Mouse (Mus musculus) retina, adult 2 months (tissue): ENCODE data around the gene Notum.
A peak's percentile ranks its signal among the peaks of the same experiment; 100 is the strongest.

Experiments
- DNase-seq: peaks from one replicate; pipeline ENCODE4 v3.0.0-alpha.2; 2012; ENCODE audit warnings: low read depth, low spot score

The Notum gene

GRCm38 (mm10) chr11:120634810-120635209 lies 26.2 kb downstream of the Notum start:
- DNase-seq = no peak

DNA sequence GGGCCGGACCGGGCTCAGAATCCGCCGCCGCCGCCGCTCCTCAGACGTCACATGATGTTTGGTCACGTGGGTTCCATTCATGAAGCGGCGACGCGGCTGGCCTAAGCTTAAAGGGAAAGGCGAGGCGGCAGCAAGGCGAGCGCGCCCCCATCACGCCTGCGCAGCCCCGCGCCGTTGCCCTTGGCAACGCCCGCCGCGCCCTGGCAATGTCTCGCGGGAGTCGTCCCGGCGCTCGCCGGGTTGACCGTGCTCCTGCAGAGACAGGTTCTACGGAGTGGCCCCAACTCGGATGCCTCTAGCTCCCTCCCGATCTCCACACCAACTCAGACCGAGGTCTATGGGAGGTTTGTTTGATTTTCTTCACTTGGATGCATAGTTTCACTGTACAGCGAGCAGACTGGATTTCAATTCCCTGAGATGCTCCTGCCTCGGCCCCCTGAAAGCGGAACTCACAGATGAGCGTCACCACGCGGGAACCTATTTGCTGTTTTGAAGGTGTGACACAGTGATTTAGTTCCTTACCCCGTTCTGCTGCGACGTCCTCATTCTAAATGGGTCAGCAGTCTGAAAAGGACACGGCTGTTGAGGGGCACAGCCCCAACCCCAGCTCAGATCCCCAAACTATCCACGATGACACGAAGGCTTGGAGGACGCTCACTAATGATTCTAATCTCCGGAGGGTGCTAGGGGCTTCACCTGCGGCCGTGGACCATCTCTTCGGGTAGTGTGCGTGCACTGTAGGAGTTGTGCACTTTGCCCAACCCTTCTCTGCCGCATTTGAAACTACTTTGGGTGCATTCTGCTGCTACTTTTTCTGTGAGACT lies 27.2 kb downstream of the Notum start, which contains the start of gene Mafg:
Gene Mafg, minus strand, starts transcription at position 81 of the 824 bp plus-strand sequence.
- DNase-seq = peak; percentile 85

GRCm38 (mm10) chr11:120632559-120633519 lies 28.1 kb downstream of the Notum start:
- DNase-seq = no peak

DNA sequence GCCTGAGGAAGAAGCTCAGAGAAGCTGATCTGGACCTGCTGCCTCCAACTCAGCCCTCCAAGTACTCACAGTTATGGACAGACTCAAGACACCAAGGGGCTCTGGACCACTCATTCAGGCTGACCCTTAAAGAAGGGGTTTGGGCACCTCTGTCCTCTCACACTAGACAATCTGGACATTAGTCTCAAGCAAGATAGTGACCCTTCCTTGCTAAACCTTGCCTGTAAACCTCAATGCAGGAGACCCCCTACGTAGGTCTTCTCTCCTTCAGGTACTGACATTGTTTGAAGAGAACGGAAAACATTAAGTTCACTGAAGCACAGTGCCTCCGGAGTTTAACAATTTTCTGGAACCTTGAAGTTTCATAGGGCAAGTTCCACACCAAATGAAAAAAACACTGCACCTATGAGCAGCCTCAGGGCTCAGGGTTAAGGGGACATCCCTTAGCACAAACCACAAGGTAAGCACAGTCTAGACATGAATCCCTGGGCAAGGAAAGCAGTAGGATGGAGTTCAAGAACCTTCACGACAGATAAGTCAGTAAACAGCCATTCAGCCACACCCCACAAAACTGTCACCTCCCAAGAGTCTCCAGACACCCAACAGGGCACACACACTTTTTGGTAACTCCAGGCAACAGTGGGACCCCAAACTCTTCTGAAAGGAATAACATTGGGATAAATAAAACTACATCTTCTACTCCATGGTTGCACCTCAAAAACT lies 29.1 kb downstream of the Notum start:
- DNase-seq = no peak

DNA sequence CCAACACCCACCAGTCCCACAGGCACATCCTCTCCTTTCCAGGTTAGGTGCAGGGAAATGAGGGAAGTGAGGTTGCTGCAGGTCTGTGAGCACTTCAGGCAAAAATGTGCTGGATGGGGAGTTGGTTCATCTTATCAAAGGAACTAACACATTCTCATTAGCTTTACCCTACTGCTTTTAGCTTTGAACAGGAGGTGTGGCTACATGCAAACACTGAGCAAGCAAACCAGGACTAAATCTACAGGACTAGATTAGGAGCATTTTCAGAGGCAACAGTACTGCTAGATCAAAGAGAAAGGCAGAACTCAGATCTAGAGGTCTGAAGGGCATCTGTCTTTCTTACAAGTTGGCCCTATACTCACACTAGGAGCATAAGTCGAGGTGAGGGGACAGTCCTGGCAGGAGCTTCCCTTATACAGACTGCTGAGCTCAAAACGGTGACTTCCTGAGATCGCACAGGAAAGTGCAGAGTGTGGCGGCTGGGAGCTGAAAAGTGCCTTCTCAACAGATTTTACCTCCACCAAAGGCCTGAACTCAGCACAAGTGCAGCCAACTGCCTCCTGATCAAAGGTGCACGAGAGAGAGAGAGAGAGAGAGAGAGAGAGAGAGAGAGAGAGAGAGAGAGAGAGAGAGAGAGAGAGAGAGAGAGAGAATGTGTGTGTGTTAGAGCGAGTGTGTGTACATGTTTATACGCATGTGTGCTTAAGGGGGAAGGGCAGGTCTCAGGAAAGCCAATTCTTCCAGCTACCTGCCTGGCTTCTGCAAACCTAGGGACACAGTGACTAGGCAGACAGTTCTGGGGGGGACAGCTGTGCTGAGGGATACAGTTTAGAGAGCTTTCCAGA lies 29.9 kb downstream of the Notum start:
- DNase-seq = no peak

DNA sequence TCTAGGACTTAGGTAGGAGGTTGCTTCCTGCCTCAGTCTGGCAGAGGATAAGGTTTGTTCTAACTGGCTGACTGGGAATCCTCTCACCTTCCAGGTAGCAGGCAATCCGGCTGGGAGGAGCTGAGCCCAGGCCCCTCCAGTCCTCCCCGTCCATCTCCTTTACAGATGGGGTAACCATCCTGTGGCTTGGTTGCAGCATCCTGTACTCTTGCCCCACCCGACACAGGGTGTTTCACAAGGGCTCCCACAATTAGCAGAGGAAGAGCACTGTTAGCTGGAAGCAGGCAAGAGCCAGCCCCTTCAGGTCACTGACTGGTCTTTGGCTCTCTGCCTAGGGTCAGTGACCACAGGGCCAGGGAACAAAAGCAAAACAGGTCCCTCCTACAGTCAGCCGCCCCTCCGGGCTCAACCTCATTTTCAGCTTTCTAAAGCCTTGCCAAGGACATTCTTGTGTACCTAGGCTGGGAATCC lies 30.5 kb downstream of the Notum start:
- DNase-seq = no peak

- DNase-seq = no peak
Observed at GRCm38 (mm10) chr11:120629911-120630310, 31.1 kb downstream of the Notum start.

DNA sequence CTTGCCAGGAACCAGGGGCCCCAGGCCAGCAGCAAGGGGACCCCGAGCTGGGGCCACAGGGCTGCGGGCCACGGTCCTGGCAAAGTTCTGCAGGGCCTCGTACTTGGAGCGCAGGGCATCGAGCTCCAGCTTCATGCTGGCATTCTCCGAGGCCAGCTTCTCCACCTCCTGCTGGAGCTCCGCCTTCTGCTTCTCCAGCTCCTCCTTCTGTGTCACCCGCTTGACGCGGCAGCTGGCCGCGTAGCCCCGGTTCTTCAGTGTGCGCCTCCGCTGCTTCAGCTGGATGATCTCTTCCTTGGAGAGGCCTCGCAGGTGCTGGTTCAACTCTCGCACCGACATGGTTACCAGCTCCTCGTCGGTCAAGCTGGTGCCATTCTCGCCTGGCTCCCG lies 31.6 kb downstream of the Notum start:
- DNase-seq = no peak

DNA sequence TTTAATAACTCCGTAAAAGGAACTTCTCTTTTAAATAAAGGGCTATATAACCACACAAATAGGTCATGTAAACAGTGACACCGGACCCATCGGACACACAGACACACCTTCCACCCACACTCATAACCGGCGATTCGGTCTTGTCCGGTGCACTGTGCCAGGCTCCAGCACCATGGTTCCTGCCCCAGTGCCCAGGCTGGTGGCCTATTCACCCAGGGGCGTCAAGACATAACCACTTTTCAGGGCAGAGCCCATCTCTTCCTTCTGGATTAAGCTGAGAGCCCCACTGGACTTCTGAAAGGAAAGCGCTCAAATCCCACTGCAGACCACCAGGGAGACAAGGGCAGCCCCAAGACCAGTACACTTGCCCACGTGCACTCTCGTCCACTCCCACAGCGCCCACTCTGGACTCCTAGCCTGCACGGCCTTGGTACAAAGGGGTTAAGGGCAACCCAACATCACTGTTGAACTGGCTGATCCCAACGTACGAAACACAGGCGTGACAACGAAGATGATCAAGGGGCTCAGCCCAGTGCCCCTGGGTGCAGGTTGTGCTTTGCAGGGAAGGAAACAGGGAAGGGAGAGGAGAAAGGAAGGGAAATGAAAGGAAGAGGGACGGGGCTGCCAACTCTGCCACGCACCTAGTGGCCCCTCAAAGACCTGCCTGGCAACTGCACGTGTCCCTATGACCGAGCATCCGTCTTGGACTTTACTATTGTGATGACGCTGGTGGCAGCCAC lies 32.2 kb downstream of the Notum start:
- DNase-seq = no peak

DNA sequence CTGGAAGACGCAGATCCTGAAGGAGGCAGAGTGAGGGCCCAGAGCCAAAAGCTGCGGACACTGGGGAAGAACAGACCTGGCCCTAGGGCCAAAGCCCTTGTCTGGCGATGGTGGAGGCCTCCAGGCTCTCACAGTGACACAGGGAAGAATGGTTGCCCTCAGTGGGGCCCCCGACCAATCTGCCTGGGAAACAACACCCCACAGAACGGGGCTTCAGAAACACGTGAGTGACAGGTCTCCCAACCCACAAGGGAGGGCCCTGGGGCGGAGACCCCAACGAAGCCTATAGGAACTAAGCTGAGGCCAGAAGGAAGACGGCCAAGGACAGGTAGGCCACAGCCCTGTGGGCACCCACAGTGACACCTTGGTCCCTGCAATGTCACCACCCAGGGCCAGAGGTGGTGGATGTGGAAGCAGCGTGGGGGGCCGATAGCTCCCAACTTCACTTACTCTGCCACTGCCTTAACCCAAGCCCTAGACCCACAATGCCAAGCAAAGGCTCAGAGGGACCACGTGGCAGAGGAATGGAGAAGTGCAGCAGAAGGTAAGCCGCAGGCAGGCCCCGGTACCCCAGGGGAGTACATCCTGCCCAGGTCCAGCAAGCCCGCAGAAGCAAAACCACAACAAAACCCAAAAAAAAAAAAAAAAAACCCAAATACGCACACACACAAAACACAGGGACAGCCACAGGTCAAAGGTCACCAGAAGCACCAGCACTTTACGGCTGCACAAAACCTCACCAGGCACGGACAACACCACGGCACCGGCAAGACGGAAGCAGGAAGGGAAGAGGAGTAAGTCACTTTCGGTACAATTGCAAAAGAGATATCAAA lies 33.3 kb downstream of the Notum start:
- DNase-seq = no peak

GRCm38 (mm10) chr11:120626785-120627467 lies 34.0 kb downstream of the Notum start:
- DNase-seq = no peak

GRCm38 (mm10) chr11:120625152-120625775 lies 35.7 kb downstream of the Notum start, which contains the start of gene Sirt7:
Gene Sirt7 (minus strand): TSS chr11:120625240.
- DNase-seq = no peak

DNA sequence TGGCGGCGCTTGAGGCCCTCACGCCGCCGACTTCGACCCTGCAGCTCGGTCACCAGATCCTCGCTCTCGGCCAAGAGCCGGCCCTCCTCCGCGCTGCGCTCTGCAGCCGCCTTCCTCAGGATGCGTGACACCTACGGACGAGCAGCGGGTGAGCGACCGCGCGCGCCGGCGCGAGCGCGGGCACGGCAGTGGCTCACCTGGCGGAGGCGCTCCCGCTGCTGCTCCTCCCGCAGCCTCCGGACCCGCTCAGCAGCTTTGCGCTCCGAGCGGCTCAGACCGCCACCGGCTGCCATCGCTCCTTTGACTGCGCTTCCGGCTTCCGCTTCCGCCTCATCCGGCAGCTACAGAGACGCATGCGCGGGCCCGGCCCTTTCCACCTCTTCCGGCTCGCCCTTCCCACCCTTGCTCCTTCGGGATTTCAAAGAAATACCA lies 36.3 kb downstream of the Notum start:
- DNase-seq = peak; percentile 66

- DNase-seq = no peak
Observed at GRCm38 (mm10) chr11:120623961-120624679, 36.9 kb downstream of the Notum start.

- DNase-seq = no peak
Observed at GRCm38 (mm10) chr11:120622805-120623204, 38.2 kb downstream of the Notum start.

DNA sequence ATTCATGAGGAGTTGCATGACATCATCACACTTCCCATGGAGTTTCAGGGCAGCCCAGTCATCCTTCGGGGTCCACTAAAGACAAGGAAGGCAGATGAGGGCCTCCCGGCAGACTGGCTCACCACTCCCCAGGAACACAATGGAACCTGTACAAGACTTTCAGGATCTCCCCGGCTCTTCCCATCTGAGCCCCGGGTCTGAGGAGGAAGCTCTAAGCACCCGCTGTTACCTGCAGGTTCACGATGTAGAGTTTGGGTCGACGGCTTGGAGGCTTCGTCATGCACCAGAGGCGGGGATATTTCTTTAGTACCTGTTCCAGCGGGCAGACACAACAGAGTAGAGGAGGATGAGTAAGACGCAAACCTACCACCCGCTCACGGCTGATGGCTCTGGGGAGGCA lies 40.8 kb downstream of the Notum start:
- DNase-seq = no peak
